Mouse (Mus musculus) lung, adult 2 months (tissue): ENCODE results near the gene Scd2.

Experiments used
- CTCF ChIP-seq: fragments of 200-500 bp; IDR thresholded peaks from 2 replicates; pipeline ENCODE4 v1.5.1; 2011; ENCODE audit warnings: mild to moderate bottlenecking, low read length, control low read depth; ENCODE audit not compliant: insufficient read depth
- POLR2A ChIP-seq: fragments of 200-500 bp; IDR thresholded peaks from 2 replicates; pipeline ENCODE4 v1.6.1; 2011; ENCODE audit warnings: low read depth, mild to moderate bottlenecking, control low read depth, low read length, borderline replicate concordance; ENCODE audit errors: extremely low read depth

DNA sequence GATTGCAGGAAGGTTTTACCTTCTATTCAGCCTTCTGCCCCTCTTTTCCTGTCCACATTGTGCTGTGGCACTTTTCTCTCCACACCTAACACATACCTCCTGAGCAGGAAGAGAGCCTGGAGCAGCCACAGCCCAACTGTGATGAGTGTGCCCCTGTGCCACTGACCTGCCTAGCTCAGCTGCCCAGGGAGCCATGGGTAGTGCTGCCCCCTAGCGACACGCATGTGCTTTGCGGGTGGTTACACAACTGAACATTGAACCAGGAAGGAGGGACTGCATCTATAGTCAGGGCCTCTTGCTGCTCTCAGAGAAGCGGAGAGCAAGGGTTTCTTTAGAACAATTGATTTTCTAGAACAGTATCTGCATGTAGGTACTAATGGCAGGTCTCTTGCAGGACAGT, 2.3 kb downstream of the Scd2 start:
- TF ChIP-seq CTCF (peak; percentile 99), POLR2A (peak; percentile 40; the same call in 1 of the 2 replicates)
